Mouse (Mus musculus) bone marrow macrophage, adult 2 months (primary cell): Measurements from ENCODE around the gene Dpp6.

ENCODE experiments used
- CTCF ChIP-seq: IDR thresholded peaks from 2 replicates; pipeline ENCODE4 v1.5.1; 2012; ENCODE audit warnings: low read depth, mild to moderate bottlenecking, low read length, moderate library complexity
- POLR2A ChIP-seq: IDR thresholded peaks from 2 replicates; pipeline ENCODE4 v1.6.1; 2012; ENCODE audit warnings: mild to moderate bottlenecking, low read depth, low read length, borderline replicate concordance

DNA sequence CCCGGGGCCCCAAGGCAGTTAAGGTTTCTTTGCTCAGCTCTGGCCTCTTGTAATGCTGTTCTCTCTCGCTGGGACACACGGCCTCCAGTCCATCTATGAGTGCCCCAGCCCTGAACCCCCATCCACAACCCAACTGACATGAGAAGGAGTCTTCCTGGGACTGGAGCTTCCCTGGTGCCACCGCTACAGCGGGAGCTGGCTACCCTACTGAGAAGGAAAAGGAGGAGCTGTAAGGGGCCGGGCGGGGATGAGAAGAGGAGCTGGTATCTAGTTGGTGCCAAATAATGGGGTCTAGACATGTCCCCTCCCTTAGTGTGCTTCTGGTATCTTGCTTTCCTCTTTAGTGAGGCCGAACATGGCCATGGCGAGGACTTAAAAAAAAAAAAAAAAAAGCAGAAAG is 231.9 kb downstream of the Dpp6 start:
- TF ChIP-seq CTCF (no peak), POLR2A (no peak)
